Mouse (Mus musculus) spleen, adult 2 months (tissue): ENCODE results near the gene Olfr1417. TPM values are rescaled to one million over a fixed set of nuclear protein-coding genes. Genes with fewer than 3 reads are reported as not detected.

ENCODE experiments used
- DNase-seq, 2 experiments: peaks; one replicate each; pipeline versions ENCODE4 v3.0.0 to v3.0.0-alpha.2; 2012 to 2021; ENCODE audit warnings: low spot score in 2 of 2, low read depth in 1 of 2
- H3K27ac ChIP-seq: fragments of 200-500 bp; 2 replicates; pipeline ENCODE4 v1.5.1; 2012; ENCODE audit warnings: low read length, inconsistent platforms; ENCODE audit not compliant: insufficient read depth
- H3K27me3 ChIP-seq: fragments of 200-500 bp; 2 replicates; pipeline ENCODE4 v1.6.1; 2012; ENCODE audit warnings: mild to moderate bottlenecking, moderate library complexity, low read length, inconsistent platforms; ENCODE audit not compliant: control insufficient read depth, insufficient read depth
- H3K36me3 ChIP-seq: fragments of 200-500 bp; 2 replicates; pipeline ENCODE4 v1.6.1; 2012; ENCODE audit warnings: mild to moderate bottlenecking, low read length, inconsistent platforms; ENCODE audit not compliant: control insufficient read depth, insufficient read depth
- H3K4me1 ChIP-seq: fragments of 200-500 bp; 2 replicates; pipeline ENCODE4 v1.6.1; 2011; ENCODE audit warnings: inconsistent platforms; ENCODE audit not compliant: control insufficient read depth, insufficient read depth, insufficient read length
- H3K4me3 ChIP-seq: fragments of 200-500 bp; 2 replicates; pipeline ENCODE4 v1.5.1; 2011; ENCODE audit warnings: mild to moderate bottlenecking, inconsistent platforms; ENCODE audit not compliant: insufficient read depth, insufficient read length; ENCODE audit errors: extremely low read depth
- CTCF ChIP-seq: fragments of 200-500 bp; IDR thresholded peaks from 2 replicates; pipeline ENCODE4 v1.5.1; 2011; ENCODE audit warnings: mild to moderate bottlenecking, inconsistent platforms; ENCODE audit not compliant: insufficient read depth, insufficient read length, insufficient replicate concordance; ENCODE audit errors: extremely low read depth
- POLR2A ChIP-seq: fragments of 200-500 bp; IDR thresholded peaks from 2 replicates; pipeline ENCODE4 v1.6.1; 2011; ENCODE audit warnings: low read depth, low read length, inconsistent platforms
- WGBS: fragments of 180-500 bp; shearing (Covaris S2); methylation state at CpG from one replicate; pipeline ENCODE4 v1.1.7; 2018; 5-methylcytosine and 5-hydroxymethylcytosine counted together
- polyA plus RNA-seq: library from polyadenylated mRNA; depleted of rRNA; stranded (reverse); fragments of >200 nt; gene quantifications from 2 replicates; pipeline ENCODE4 v1.2.3, GENCODE M21; 2012

The Olfr1417 gene
- polyA plus RNA-seq, 1 experiment, result not detected

DNA sequence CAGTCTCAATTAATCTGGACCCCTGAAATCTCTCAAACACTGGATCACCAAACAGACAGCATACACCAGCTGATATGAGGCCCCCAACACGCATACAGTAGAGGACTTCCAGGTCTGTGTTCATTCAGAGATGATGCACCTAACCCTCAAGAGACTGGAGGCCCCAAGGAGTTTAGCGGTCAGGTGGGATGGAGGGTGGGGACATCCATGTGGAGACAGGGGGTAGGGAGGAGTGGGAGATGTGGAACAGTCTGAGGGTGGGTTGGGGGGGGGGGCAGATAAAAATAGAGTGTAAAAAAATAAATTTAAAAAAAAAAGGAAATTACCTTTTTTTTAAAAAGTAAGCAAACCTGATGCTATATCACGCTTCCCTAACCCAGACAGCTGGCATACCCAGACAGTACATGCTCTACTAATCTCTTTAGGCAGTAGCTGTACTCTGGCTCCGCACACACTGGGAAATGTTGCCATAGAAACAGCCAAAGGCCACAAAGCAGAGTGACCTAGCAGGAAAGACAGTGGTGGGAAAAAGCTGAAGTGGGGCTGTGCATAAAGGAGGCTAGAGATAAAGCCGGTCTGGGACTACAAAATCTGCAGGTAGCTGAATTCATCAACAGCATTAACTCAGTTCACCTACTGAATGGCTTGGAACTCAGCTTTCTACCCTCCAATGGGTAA lies 27.2 kb downstream of the Olfr1417 start:
- WGBS, result 38% methylated on average over 5 of the region's 5 CpGs
- no peak for DNase-seq
- no peak overlapping the region for H3K27ac ChIP-seq
- no peak for TF ChIP-seq CTCF
- TF ChIP-seq POLR2A, result no peak
- H3K36me3 ChIP-seq, result no peaks in the 10 kb centered on the region
- no peaks in the 10 kb centered on the region for H3K27me3 ChIP-seq
- no peaks in the 10 kb centered on the region; the same call in 1 of the 2 replicates for H3K4me1 ChIP-seq
- H3K4me3 ChIP-seq, result no peak overlapping the region

DNA sequence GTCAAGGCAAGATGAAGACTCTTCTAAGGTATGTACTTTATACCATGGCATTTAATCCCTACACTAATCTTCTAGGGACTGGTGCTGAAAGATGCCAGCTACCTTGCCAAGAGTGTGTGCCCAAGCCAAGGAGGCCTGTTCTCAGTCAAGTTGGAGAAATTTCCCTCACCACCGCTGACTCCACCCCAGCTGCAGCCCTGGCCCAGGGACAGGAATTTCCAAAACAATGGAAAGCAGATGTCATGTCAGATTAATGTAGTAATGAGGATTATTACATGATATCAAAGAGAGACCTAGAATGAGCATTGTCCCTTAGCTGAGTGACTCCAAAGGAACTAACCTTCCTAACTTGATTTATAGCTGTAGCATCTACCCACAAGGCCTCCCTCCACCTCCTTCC lies 28.2 kb downstream of the Olfr1417 start:
- no peak for DNase-seq
- no peaks in the 10 kb centered on the region for H3K27me3 ChIP-seq
- no peak overlapping the region for H3K27ac ChIP-seq
- H3K4me3 ChIP-seq, result no peak overlapping the region
- H3K36me3 ChIP-seq, result no peaks in the 10 kb centered on the region
- no peaks in the 10 kb centered on the region; the same call in 1 of the 2 replicates for H3K4me1 ChIP-seq
- TF ChIP-seq POLR2A (no peak), CTCF (no peak)
- WGBS, result 82% methylated on average over 1 of the region's 1 CpGs

DNA sequence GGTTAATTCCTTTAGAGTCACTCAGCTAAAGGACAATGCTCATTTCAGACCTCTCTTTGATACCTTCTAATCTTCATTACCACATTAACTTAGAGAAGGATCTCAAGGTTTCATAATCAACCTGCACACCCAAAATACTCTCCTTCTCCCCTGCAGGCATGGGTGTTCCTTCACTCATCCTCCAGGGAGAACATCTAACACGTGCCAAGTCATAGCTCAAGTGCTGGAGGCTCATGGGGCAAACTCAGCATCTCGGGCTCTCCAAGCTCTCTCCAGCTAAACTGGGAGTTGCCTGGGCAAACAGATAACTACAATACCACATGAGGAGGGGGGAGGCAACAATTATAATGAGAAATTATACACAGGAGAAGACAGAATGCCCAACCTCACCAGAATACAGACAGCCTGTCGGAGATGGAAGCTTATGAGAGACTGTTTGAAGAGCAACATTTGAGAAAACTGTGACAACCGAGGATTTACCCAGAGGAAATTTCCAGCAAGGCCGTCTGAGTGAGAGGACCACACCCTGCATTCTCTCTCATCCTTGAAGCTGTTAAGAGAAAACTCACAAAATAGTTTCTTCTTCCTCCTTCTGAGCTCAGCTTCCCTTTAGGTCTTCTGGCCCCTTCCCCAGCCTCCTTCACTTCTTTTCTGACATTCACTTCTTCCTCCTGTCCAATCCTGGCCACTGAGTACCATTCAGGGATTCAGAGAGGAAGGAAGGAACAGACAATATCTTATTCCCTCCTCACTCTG lies 28.8 kb downstream of the Olfr1417 start:
- no peak overlapping the region for H3K27ac ChIP-seq
- no peaks in the 10 kb centered on the region for H3K36me3 ChIP-seq
- WGBS, result 42% methylated on average over 5 of the region's 5 CpGs
- H3K4me3 ChIP-seq, result no peak overlapping the region
- DNase-seq, result no peak
- H3K27me3 ChIP-seq, result no peaks in the 10 kb centered on the region
- TF ChIP-seq POLR2A (no peak), CTCF (no peak)
- no peaks in the 10 kb centered on the region; the same call in 1 of the 2 replicates for H3K4me1 ChIP-seq

DNA sequence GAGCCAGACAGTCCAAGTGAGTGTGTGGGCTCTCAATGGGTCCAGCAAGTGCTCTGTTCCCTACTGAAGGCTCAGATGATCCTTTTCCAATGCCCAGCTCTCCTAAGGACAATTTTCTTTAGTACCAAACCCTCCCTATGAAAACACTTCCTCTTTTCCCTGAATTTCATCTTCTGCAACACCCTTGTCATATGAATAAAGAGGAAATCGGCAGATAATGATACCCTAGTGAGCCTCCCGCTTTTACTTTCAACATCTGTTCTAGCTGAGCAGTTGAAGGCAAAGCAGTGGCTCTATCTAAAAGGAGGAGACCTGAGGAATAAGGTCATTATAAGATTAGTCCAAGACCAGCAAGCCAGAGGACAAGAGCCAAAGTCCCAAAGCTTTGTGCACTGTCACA lies 30.6 kb downstream of the Olfr1417 start:
- H3K27me3 ChIP-seq, result no peaks in the 10 kb centered on the region
- H3K27ac ChIP-seq, result no peak overlapping the region
- H3K4me1 ChIP-seq, result no peaks in the 10 kb centered on the region; the same call in 1 of the 2 replicates
- TF ChIP-seq POLR2A (no peak), CTCF (no peak)
- no peak for DNase-seq
- WGBS, result 51% methylated on average over 2 of the region's 2 CpGs
- H3K4me3 ChIP-seq, result no peak overlapping the region
- no peaks in the 10 kb centered on the region for H3K36me3 ChIP-seq

DNA sequence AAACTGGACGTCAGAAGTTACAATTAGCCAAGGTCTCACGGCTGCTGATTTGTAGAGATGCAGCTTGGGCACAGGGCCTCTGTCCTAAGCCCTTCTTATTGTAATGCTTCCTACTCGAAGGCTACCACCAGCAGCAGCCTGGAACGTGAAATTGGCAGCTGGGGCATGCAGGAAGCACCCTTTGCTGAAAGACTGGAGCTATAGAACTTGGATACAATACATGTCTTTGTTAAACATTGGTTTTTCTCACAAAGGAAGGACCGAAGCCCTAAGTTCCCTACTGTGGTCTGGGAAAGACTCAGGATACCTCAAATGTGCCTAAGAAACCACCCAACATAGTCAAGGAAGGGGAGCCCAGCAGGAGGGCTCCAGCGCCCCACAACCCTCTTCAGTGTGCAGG lies 31.2 kb downstream of the Olfr1417 start:
- no peaks in the 10 kb centered on the region for H3K36me3 ChIP-seq
- no peak overlapping the region for H3K4me3 ChIP-seq
- no peak overlapping the region for H3K27ac ChIP-seq
- no peaks in the 10 kb centered on the region; the same call in 1 of the 2 replicates for H3K4me1 ChIP-seq
- TF ChIP-seq CTCF, result no peak
- no peak for TF ChIP-seq POLR2A
- no peaks in the 10 kb centered on the region for H3K27me3 ChIP-seq
- 47% methylated on average over 6 of the region's 6 CpGs for WGBS
- DNase-seq, result no peak

DNA sequence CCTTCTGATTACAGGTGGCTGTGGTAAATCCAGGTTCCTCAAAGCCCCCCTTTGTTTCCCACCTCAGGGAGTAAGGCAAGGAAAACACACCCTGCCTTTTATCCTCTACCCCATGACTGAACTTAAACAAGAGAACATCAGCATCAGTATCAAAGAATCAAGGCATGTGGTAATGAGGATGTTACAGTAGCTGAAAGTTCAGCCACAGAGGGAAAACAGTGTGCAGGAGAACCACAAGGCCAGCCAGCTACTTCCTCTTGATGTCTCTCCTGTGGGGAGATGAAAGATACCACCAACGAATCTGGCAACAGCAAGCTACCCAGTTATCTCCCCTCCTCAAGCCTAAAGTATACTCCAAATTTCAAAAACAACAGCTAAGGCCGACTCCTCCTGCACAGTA lies 31.8 kb downstream of the Olfr1417 start:
- DNase-seq, result no peak
- WGBS, result 3% methylated on average over 2 of the region's 2 CpGs
- no peaks in the 10 kb centered on the region for H3K27me3 ChIP-seq
- H3K4me3 ChIP-seq, result no peak overlapping the region
- H3K4me1 ChIP-seq, result no peaks in the 10 kb centered on the region; the same call in 1 of the 2 replicates
- no peak overlapping the region for H3K27ac ChIP-seq
- H3K36me3 ChIP-seq, result no peaks in the 10 kb centered on the region
- TF ChIP-seq CTCF, result no peak
- TF ChIP-seq POLR2A, result no peak

DNA sequence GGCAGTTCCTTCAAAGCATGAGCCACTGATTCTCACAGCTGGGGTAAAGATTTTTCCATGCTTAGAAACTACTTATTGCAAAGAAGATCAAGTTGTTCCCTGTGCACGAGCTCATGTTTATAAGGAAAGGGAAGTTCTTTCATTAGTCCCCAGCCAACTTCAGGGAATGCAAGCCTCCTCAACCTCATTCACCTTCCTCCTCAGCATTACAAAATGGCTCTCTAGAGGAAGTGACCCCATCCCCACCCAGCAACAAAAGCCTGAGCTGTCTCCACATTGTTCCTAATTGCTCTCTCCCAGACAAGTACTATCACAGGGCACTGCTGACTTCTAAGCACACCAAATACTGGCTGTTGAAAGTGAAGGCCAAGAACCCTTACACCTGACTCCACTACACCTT lies 34.6 kb downstream of the Olfr1417 start:
- TF ChIP-seq CTCF (no peak), POLR2A (no peak)
- Histone ChIP-seq H3K36me3 (no peaks in the 10 kb centered on the region), H3K4me3 (no peak overlapping the region), H3K27me3 (no peaks in the 10 kb centered on the region), H3K27ac (no peak overlapping the region), H3K4me1 (no peaks in the 10 kb centered on the region; the same call in 1 of the 2 replicates)
- WGBS, result 53% methylated on average over 1 of the region's 1 CpGs
- no peak for DNase-seq
